Mouse (Mus musculus): Measurements from ENCODE around the gene Trim43c. TPM values are rescaled to one million over a fixed set of nuclear protein-coding genes. Genes with fewer than 3 reads are reported as not detected.
A peak's percentile ranks its signal among the peaks of the same experiment; 100 is the strongest.
"Not testable (repeated sequence)": the region's sequence is repeated elsewhere in the genome, so short reads cannot be mapped to it uniquely, and the experiment has no call there.

The Trim43c gene
- total RNA-seq (2021), result under 1 TPM; 0.19 to 0.45 TPM
- long read RNA-seq, experiment 1, result 0 reads
- long read RNA-seq, experiment 2, result 0 reads

GRCm38 (mm10) chr9:88838864-88839263, at the start of gene Trim43c:
Gene Trim43c, plus strand, starts transcription at chr9:88839164.
- DNase-seq (ENCODE audit: low spot score in 2 of 2), result not testable (repeated sequence)

DNA sequence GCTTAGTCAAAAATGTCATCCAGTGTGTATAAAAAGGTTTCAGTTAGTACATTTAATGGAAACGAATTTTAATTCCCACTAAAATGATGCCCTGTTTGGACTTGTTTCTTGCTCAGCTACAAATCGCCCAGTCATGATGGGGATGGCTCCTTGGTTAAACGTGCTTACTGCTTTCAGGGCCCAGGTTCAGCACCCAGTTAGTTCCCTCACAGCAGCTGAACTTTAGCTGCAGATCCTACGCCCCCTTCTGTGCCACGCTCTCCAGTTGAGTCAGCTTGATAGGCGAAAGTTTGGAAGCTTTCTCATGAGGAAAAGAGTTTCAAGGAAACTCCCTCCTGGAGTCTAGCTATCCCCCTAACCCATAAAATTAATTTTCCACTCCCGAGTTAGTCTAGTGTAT, 14.1 kb downstream of the Trim43c start:
- DNase-seq (ENCODE audit: low spot score in 2 of 2), result not testable (repeated sequence)

DNA sequence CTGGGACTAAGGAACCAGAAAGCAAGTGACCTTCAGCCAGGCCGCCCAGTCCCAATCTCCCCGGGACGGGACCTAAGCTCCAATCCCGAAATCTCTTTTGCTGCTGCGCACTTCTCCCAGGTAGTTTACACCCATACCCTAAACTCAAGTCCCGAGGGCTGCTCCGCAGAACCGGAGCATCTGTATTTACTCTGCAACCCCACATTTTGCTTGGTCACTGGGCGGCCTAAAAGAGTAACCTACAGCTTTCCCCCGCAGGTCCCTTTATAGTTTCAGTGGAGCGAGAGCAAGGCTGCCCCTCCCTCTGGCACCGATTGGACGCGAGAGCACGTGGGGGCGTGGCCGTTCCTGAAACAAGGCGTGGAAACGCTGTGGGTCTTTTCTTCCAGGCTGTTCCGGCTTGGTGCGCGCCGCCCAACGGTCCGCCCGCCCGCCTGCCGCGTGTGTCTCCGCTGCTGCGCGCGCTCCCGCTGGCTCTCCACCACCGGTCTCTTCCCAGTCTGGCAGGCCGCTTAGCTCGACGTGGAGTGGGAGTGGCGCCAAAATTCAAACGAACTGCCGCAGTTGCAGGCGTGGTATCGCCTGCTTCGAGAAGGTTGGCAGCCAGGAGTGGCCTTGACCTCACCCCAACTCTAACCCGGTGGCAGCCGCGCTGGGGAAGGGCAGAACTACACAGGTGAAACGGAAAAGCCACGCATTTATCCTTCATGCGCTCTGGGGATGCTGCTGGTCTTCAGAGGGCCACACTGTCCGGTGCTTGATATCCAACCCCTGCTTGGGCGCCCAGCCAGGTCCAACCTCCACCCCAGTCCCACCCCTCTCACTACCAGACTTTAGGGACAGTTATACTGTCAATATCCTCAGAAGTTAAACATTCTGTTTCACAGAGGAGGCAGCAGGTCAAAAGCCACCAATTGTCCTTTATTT, 19.9 kb downstream of the Trim43c start:
- DNase-seq (ENCODE audit: low spot score in 2 of 2), result peak; percentile 66 to 87

Other genes with a start within 250 kb of the Trim43c start
- gene Mthfsl, start 118.9 kb upstream of the Trim43c start, total RNA-seq (2021), result 10 to 100 TPM; 26.6 to 29.4 TPM
- gene Bcl2a1d, start 107.2 kb upstream of the Trim43c start, total RNA-seq (2021), result under 1 TPM in 1 of 2 experiments, not detected in 1; 0.56 TPM
- gene Bcl2a1a, start 117.7 kb downstream of the Trim43c start, total RNA-seq (2021), result under 1 TPM in 1 of 2 experiments, not detected in 1; 0.65 TPM

All from left cerebral cortex, adult 18-20 months (tissue).